Mouse (Mus musculus): ENCODE data around the gene Nol11.
A peak's percentile ranks its signal among the peaks of the same experiment; 100 is the strongest.
"Not testable (repeated sequence)": the region's sequence is repeated elsewhere in the genome, so short reads cannot be mapped to it uniquely, and the experiment has no call there.

Gene Nol11

DNA sequence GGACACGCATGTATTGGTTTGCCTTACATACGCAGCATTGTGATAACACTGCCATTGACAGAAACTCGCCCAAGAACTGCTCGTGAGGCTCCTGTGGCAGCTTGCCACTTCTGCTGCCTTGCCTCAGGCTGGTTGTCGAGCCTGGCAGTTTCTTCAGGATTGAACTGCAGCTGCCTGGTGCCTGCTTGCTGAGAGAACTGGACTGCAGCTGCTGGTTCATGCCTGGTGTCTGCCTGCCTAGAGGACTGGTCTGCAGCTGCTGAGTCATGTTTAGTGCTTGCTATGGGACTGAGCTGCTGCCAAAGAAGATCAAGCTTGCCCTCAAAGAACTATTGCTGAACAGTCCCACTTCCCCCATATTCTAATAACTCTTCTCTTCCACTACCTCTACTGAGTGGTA is 33.9 kb downstream of the Nol11 start:
- no peak for DNase-seq (ENCODE audit: low spot score in 2 of 2)

DNA sequence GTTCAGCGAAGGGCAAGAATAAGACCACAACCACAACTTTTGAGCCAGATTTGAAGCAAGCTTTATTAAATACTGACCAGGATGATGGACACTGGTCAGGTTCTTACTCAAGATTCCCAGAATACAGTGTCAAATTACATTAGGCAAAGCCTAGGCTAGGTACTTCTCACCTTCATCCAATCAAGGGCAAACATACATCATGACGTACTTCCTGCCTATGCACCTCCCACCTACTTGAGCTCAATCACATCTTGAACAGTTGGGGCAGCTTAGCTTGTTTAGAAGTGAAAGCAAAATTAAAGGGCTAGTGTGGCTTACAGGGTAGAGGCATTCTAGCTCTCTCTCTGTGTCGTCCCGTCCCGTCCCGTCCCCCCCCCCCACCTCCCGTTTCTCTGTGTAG is 34.8 kb downstream of the Nol11 start:
- no peak for DNase-seq (ENCODE audit: low spot score in 2 of 2)

DNA sequence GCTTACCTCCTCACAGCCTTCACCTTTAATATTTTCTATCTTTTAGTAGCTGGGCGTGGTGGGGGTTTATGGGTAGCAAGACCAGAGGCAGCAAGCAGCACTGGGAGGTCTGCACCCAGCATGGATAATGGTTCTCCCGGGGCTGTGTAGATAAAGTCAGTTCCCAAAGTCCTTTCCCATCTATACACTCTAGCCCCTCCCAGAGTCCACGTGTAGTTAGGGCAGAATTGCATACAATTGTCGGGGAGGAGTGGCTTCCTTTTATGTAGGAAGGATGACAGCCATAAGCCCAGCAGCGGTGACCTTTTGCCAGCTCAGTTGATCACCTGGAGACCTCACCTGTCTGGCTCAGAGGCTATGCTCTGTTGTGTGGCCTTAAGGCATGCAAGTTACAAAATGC is 35.5 kb downstream of the Nol11 start:
- no peak for DNase-seq (ENCODE audit: low spot score in 2 of 2)

DNA sequence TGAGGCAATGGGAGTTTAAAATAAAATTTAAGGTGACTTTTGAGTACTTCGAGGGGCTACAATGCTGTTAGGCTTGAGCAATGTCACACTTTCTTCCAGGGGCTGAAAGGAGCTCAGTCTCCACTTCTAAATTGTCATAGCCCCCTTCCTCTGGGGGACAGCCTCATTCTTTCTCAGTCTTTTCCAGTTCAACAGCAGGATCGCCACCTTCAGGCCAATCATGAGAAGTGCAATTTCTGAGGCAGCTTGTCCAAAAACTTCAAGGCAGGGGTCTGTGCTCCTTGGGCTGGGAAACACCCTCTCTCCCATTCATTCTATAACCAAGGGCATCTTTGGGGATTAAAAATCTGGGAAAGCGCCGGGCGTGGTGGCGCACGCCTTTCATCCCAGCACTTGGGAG is 37.4 kb downstream of the Nol11 start:
- DNase-seq (ENCODE audit: low spot score in 2 of 2): no peak

DNA sequence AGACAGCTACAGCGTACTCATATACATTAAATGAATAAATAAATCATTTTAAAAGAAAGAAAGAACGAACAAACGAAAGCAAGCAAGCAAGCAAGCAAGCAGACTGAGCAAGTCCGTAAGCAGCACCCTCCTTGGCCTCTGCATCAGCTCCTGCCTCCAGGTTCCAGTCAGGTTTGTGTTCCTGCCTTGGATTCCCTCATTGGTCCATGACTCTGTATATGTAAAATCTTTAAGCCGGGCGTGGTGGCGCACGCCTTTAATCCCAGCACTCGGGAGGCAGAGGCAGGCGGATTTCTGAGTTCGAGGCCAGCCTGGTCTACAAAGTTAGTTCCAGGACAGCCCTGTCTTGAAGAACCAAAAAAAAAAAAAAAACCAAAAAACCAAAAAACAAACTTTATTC is 45.2 kb downstream of the Nol11 start:
- not testable (repeated sequence) for DNase-seq (ENCODE audit: low spot score in 2 of 2)

DNA sequence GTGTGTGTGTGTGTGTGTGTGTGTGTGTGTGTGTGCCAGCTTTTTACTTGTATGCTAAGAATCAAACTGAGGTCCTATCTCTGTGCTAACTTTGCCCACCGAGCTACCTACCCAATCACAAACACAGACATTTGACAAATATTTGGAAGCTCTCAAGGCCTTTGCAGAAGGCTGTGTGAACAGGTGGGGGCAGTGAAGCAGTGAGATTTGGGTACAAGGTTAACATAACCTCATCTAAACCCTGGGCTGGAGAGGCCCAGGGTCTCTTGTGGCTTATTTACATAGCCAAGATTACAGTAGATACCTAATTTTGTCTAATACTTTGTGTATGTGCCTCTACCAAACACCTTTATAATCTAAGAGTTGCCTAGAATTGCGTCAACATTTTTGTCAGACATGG is 46.8 kb downstream of the Nol11 start:
- DNase-seq (ENCODE audit: low spot score in 2 of 2): no peak

DNA sequence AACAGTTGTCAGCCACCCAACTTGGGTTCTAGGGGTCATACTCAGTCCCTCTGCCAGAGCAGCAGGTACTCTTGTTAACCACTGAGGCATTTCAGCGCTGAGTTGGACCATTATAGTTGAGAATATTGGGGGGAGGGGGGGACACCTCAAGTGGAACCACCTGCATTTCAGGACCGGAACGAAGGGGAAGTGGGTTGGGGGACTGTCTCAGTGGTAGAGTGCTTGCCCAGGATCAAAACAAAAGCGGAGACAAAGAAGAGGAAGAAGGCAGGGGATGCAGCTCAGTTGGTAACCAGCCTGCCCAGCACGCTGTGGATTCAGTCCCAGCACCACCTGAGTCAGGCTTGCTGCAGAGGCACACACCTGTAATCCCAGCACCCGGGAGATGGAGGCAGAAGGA is 48.4 kb downstream of the Nol11 start:
- DNase-seq (ENCODE audit: low spot score in 2 of 2): no peak

DNA sequence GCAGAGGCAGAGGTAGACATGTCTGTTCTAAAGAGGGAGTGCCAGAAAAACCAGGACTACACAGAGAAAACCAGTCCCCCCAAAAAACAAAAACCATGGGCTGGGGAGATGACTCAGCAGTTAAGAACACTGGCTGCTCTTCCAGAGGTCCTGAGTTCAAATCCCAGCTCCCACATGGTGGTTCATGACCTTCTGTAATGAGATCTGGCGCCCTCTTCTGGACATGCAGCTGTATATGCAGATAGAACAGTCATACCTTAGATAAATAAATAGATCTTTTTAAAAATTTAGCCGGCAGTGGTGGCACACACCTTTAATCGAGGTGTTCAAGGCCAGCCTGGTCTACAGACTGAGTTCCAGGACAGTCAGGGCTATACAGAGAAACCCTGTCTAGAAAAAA is 50.5 kb downstream of the Nol11 start:
- DNase-seq (ENCODE audit: low spot score in 2 of 2): no peak

DNA sequence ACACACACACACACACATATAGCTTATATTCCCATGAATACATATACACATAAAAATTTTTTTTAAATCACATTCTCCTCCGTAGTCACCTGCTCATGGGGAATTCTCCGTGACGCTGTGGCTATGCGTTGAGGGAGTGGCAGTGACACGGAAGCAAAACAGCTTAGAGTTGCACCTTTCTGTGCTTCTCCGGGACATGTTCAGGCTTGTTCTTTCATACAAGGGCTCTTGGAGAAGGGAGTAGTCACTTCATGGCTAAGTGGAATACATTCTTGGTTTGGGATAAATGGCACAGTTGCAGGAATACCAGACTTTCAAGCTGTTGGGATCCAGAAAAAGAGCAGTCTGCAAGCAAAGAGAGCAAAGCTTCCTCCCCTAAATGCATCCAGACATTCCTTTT is 51.6 kb downstream of the Nol11 start:
- DNase-seq (ENCODE audit: low spot score in 2 of 2): no peak

DNA sequence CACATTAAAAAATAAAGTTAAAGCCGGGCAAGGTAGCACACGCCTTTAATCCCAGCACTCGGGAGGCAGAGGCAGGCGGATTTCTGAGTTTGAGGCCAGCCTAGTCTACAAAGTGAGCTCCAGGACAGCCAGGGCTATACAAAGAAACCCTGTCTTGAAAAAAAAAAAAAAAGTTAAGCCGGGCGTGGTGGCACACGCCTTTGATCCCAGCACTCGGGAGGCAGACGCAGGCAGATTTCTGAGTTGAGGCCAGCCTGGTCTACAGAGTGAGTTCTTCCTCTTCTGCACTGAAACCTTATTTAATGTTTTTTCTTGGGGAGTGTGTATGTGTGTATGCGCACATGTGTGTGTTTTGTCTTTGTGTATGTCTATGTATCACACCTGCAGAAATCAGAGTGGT is 52.7 kb downstream of the Nol11 start:
- not testable (repeated sequence) for DNase-seq (ENCODE audit: low spot score in 2 of 2)

DNA sequence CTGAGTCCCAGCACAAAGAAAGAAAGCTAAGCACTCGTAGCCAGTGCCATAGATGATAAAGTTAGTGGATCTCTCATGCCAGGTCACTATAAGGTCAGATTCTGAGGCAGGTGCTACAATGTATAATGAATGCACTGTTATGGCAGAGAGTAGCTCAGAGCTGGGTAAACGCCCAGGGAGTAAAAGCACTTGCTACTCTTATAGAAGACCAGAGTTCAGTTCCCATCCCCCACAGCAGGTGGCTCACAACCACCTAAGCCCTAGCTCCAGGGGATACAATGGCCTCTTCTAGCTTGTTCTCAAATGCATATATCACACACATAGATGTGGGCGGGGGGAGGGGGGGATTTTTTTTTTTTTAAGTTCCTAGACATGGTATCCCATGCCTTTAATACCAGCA is 53.4 kb downstream of the Nol11 start:
- no peak for DNase-seq (ENCODE audit: low spot score in 2 of 2)

DNA sequence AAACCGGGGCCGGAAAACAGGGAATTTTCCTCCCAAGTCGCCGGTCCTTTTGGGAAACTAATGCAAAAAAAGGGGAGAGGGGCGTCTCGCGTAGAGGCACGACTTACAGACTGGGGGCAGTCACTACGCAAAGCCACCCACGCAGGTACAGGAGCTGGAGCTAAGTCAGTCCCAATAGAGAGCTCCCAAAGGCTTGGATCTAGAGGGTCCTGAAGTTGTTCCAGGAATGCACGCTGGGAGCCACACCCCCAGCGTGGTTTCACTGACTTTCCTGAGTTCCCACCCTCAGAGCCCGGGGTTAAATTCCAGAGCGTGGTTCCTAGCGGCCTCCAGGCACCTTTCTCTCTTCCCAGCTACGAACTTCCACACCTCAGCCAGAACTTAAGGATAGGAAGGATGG is 56.8 kb downstream of the Nol11 start:
- DNase-seq (ENCODE audit: low spot score in 2 of 2): no peak

DNA sequence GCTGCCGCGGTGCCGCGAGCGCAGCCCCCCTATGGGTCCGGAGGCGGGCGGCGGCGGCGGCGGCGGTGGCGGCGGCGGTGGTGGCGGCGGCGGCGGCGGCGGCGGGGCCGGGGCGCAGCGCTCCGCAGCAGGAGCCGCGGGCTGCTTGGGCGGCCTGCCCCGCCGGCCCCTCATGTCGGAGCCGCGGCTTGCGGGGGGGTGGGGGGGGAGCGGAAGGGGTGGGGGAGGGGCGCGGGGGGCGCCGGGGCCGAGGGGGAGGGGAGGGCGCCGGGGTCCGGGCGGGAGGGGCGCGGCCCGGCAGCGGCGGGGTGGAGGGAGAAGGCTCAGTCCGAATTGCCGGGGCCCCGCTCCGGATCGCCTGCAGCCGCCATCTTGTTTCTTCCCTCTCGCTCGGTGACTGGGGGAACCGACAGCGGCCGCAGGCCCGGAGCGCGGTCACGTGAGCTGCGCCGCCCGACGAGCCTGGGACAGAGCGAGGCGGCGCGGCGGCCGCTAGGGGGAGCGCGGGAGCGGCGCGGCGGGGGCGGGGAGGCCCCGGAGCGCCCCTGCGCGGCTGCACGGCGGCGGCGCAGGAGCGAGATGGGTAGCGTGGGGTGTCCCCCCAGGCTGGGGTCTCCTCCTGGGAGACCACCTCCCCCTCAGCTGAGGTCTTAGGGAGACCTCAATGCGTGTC is 57.3 kb downstream of the Nol11 start, which contains the start of gene Bptf:
Bptf (minus strand) TSS at position 379 of the 673 bp plus-strand sequence.
- DNase-seq (ENCODE audit: low spot score in 2 of 2): peak; percentile 65 to 78

DNA sequence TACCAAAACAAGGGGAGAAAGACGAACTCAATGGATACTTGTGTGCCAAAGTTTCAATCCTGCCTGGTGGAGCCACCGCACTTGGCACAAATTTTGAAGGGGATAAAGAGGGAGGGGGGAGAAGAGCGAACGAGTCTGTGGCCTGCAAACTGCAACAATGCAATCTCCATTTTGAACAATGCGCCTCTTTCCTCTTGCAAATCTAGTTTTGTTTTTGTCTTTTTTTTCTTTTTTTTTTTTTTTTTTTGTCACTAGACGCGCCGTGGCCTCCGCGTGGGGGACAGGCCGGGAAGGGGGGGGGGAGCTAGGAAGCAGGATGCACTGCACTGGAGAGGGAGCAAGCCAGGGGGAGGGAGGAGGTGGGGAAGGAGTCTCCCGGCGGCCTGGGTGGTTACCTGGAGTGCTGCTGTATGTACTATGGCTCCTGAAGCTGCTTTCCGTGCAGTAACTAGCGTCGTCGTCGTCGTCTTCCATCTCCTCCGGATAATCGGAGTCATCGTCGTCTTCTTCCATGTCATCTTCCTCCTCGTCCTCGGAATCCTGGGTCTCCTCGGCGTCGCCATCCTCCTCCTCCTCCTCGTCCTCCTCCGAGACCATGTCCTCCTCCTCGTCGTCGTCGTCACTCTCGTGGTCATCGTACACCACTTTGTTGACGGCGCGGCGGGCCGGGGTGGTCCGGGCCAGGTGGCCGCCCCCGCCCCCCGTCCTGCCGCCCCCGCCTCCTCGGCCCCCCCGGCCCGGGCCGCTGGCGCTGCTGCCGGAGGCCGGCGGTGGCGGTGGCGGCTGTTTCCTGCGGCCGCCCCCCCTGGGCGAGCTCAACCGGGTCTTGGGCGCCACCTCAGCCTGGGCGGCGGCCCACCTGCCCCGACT is 58.1 kb downstream of the Nol11 start:
- DNase-seq (ENCODE audit: low spot score in 2 of 2): peak; percentile 17 to 41

DNA sequence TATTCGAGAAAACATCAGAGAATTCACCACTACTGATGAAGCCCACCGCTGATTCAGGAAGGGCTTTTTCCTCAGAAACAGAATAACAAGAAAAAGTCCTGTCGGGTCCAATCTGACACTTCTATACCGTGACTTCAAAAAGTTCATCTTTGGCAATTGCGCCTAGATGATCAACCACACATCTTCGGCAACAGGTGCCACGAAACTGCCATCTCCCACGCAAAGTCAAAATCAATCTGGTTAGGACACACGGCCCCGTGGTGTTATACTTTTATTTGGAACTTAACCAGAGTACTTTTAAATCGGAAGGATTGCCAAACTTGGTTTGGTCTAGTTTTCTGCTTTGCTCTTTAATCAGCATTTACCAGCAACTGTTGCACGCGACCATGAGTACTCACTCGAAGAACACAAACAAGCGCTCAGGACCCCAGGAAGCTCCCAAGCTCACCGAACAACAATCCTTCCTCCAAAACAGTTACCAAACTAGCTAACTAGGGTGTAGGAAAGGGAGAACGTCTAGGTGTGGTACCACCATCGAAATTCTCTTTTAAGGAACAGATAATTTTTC is 58.9 kb downstream of the Nol11 start:
- DNase-seq (ENCODE audit: low spot score in 2 of 2): no peak

DNA sequence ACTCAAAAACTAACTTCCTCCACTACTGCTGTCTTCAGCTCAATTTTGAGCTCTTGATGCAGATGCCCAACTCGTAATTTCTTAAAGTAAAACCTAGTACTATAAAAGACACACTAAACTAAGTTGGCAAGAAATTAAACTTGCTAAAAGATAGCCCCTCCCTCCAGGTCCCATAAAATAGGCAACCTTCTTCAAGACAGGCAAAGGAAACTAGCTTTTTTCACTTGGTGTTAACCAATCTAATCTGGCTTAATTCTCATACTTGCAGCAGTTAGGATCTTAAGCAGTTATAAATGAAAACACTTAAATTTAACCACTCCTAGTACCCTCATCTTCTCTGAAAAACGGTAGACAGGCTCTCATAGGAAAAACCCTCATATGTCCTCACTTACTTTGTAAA is 59.5 kb downstream of the Nol11 start:
- DNase-seq (ENCODE audit: low spot score in 2 of 2): no peak

DNA sequence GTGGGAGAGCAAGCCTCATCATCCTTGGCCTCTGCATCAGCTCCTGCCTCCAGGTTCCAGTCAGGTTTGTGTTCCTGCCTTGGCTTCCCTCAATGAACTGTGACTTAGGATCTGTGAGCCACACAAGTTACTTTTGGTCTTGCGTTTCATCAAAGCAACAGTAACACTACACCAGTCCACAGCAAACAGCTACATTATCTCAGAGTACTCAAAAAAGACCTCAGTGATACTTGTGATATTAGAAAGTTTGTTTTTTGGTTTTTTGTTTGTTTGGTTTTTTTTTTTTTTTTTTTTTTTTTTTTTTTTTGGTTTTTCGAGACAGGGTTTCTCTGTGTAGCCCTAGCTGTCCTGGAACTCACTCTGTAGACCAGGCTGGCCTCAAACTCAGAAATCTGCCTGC is 62.5 kb downstream of the Nol11 start:
- not testable (repeated sequence) for DNase-seq (ENCODE audit: low spot score in 2 of 2)

DNA sequence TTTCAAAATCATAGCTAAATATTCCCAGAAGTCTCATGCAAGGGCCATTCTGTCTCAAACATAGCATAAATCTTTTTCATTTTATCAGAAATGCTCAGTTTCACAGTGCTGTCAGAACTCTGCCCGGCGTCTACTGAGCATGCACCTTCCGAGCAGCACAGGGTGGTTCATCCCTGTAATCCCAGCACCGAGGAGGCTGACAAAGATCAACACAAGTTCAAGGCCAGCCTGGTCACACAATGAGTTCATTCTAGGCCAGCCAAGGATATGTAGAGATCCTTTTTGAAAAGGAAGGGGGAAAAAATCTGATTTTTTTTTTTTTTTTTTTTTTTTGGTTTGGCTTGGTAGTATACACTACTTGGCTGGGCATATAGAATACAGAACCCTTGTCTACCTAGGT is 64.2 kb downstream of the Nol11 start:
- no peak for DNase-seq (ENCODE audit: low spot score in 2 of 2)

DNA sequence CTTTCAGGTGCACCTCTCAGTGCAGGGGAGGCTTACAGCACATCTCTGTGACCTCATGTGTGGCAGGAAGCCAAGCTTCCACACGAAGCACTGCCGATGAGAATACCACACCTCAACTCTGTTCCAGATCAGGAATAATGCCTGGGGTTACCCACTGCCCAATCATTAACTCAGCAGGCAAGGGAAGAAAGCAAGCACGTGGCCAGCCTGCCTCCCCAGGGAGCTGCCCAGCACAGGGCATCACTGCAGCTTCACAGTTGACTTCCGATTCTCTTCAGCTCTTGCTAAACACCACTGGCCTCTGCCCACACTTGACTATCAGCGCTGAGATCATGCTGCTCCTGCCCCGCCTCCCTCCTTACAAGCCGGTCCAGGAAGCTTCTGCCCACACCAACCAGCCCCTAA is 64.9 kb downstream of the Nol11 start:
- DNase-seq (ENCODE audit: low spot score in 2 of 2): peak in 1 of 2 experiments; percentile 36

DNA sequence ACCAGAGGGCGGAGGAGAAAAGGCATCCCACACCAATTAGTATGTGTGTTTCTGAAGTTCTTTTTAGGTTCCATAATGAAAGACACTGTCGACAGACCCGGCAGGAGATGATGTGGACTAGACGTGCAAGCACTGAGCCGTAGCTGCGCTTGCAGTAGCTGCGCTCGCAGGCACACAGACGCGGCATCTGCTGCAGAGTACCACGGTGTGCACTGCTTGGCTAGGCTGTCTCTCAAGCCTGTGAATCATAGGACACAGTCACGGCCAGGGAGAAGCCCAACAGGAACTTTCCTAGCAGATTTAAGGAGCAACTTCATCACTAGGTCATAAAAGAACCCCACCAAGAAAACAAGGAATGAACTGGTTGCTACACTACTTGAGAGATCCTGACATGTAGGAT is 71.4 kb downstream of the Nol11 start:
- DNase-seq (ENCODE audit: low spot score in 2 of 2): no peak
